Mouse (Mus musculus) testis, adult 2 months (tissue): ENCODE results near the gene BC048403.

Experiments used
- CTCF ChIP-seq: fragments of 200-500 bp; IDR thresholded peaks from 2 replicates; pipeline ENCODE4 v1.5.1; 2012; ENCODE audit warnings: low read depth, mild to moderate bottlenecking, inconsistent platforms, low read length, moderate library complexity; ENCODE audit not compliant: control insufficient read depth, insufficient read depth, insufficient replicate concordance
- POLR2A ChIP-seq: fragments of 200-500 bp; IDR thresholded peaks from 2 replicates; pipeline ENCODE4 v1.6.1; 2012; ENCODE audit warnings: low read depth, mild to moderate bottlenecking, inconsistent platforms, low read length, moderate library complexity; ENCODE audit not compliant: control insufficient read depth

GRCm38 (mm10) chr10:121718896-121719585 lies 20.7 kb upstream of the BC048403 start:
- TF ChIP-seq POLR2A, result no peak
- no peak for TF ChIP-seq CTCF
